Comparison of ENCODE assay signal across 20 mouse cellular contexts in the genomic region with DNA sequence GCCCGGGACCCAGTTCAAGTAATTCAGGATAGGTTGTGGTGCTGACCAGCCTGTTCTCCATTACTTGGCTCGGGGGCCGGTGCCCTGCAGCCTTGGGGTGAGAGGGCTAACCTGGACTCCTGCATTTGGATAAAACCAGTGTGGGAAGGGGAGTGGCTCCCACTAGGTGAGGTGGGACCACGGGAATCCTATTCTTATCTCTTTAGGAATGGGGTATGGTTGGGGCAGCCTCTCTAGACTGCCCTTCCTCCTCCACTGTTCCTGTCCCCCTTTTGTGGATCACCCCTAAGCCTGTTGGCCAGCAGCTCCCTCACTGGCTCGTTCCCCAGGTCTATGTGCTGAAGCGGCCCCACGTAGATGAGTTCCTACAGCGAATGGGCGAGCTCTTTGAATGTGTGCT. TPM values are rescaled to one million over a fixed set of nuclear protein-coding genes. Genes with fewer than 3 reads are reported as not detected.
DNase-seq lines count a peak whose midpoint lies in the region; ATAC-seq and TF ChIP-seq lines count a peak whose summit lies in the region.
"Had no signal": no experiment of that assay in that cellular context is flagged by ENCODE, and none has a peak within 500 bp of the region (broad histone marks: within the 10 kb centered on the region; RNA-seq: fewer than 3 reads in every experiment).

No protein-coding gene starts in this region.

- ATAC-seq in kidney, postnatal 0 days (replicated peaks; ENCODE audit: low FRiP score, low read depth) = no peak
- ATAC-seq in liver, embryonic 12.5 days = no peak
- ATAC-seq: midbrain, embryonic 16.5 days; Patski had no signal

- H3K27ac ChIP-seq in gastrocnemius, adult 2 months = 0 out of 2 replicates have a peak overlapping the region, but pooled peaks have one; percentile 4
- peak overlapping the region; percentile 19; the same call in 1 of the 2 replicates for H3K27ac ChIP-seq in kidney, postnatal 0 days
- H3K27ac ChIP-seq in liver, embryonic 12.5 days = peak overlapping the region; percentile 97
- H3K27ac ChIP-seq: heart, adult 2 months; hindbrain, embryonic 12.5 days; neural tube, embryonic 15.5 days; stomach, embryonic 15.5 days had no signal

- no peak for TF ChIP-seq CTCF in gastrocnemius, adult 2 months (IDR thresholded peaks at IDR 0.05)
- TF ChIP-seq CTCF in kidney, postnatal 0 days (IDR thresholded peaks at IDR 0.05; ENCODE audit: low read depth) = no peak

- peaks cover 23% of the 10 kb centered on the region for H3K4me1 ChIP-seq in kidney, postnatal 0 days (replicated peaks; ENCODE audit: insufficient read depth, low read length)
- peaks cover 77% of the 10 kb centered on the region for H3K4me1 ChIP-seq in liver, embryonic 12.5 days

- no peak overlapping the region for H3K9ac ChIP-seq in kidney, postnatal 0 days (ENCODE audit: low read depth, low read length)
- H3K9ac ChIP-seq in liver, embryonic 12.5 days = no peak overlapping the region
- H3K9ac ChIP-seq: forebrain, embryonic 12.5 days; hindbrain, embryonic 12.5 days; neural tube, embryonic 15.5 days; stomach, embryonic 15.5 days had no signal

- H3K9me3 ChIP-seq in kidney, postnatal 0 days (replicated peaks; ENCODE audit: low read length) = no peaks in the 10 kb centered on the region
- no peaks in the 10 kb centered on the region for H3K9me3 ChIP-seq in liver, embryonic 12.5 days (replicated peaks)
- H3K9me3 ChIP-seq: forebrain, embryonic 12.5 days; hindbrain, embryonic 12.5 days; megakaryocyte, embryonic 14.5 days; neural tube, embryonic 15.5 days; stomach, embryonic 15.5 days had no signal

- DNase-seq in adrenal gland, postnatal 14 days = peak; percentile 11
- no peak for DNase-seq in adrenal gland, postnatal 25 days
- no peak for DNase-seq in gastrocnemius, adult 2 months
- DNase-seq in gastrocnemius, postnatal 36 days = no peak
- no peak for DNase-seq in kidney, postnatal 0 days (ENCODE audit: low spot score)
- DNase-seq in kidney, postnatal 10 days = no peak
- DNase-seq in right cerebral cortex, postnatal 14 days = no peak
- DNase-seq: adrenal gland, postnatal 10 days; gastrocnemius, postnatal 10 days; heart, adult 2 months; kidney, postnatal 14 days; lung, adult 18-20 months had no signal

- H3K36me3 ChIP-seq in kidney, postnatal 0 days (ENCODE audit: insufficient read depth, low read length) = peaks cover 15% of the 10 kb centered on the region
- peaks cover 31% of the 10 kb centered on the region for H3K36me3 ChIP-seq in liver, embryonic 12.5 days

- H3K4me2 ChIP-seq in kidney, postnatal 0 days (ENCODE audit: low read length) = no peak overlapping the region
- no peak overlapping the region for H3K4me2 ChIP-seq in liver, embryonic 12.5 days
- H3K4me2 ChIP-seq: forebrain, embryonic 12.5 days; hindbrain, embryonic 12.5 days; neural tube, embryonic 15.5 days had no signal

- 90% methylated on average over 9 of the region's 9 CpGs for WGBS in kidney, postnatal 0 days
- 81% methylated on average over 9 of the region's 9 CpGs for WGBS in liver, embryonic 12.5 days (ENCODE audit: insufficient replicate concordance)

- no peaks in the 10 kb centered on the region for H3K27me3 ChIP-seq in kidney, postnatal 0 days (ENCODE audit: insufficient read depth, low read length)
- H3K27me3 ChIP-seq in liver, embryonic 12.5 days (replicated peaks) = no peaks in the 10 kb centered on the region
- H3K27me3 ChIP-seq: megakaryocyte, embryonic 14.5 days; Patski; stomach, embryonic 15.5 days had no signal

- H3K4me3 ChIP-seq in gastrocnemius, adult 2 months = no peak overlapping the region
- H3K4me3 ChIP-seq in kidney, postnatal 0 days (replicated peaks; ENCODE audit: low read depth, low read length) = no peak overlapping the region
- H3K4me3 ChIP-seq in liver, embryonic 12.5 days = no peak overlapping the region
- H3K4me3 ChIP-seq: forebrain, embryonic 12.5 days; heart, adult 2 months; hindbrain, embryonic 12.5 days; megakaryocyte, embryonic 14.5 days; neural tube, embryonic 15.5 days; stomach, embryonic 15.5 days had no signal

- intact Hi-C loops in gastrocnemius, adult 2 months (cut with DNase I) = loop anchor here (10.0 kb wide), 1 partner anchor 920 kb away; a partner anchor contains a TSS
- intact Hi-C loops in gastrocnemius, postnatal 36 days (cut with DNase I) = no loop called here

RNA-seq across cellular contexts. Expression of a gene that starts 3.0 kb away (rescaled TPM):
- total RNA-seq in adrenal gland, postnatal 14 days (2021) = 128 and 130 TPM in 2 replicates
- 168 and 179 TPM in 2 replicates for total RNA-seq in adrenal gland, postnatal 25 days (2021)
- 100 to 1,000 TPM in 1 of 2 experiments, 10 to 100 TPM in 1; 92.2 to 111 TPM for total RNA-seq in gastrocnemius, adult 2 months (2021)
- total RNA-seq in gastrocnemius, postnatal 36 days (2021) = 10 to 100 TPM; 82.2 to 97.4 TPM
- 73.3 and 75.8 TPM in 2 replicates for polyA plus RNA-seq in kidney, postnatal 0 days (2015; fragmentation: Nextera tagmentation; extraction: Ambion mirVana)
- 42.0 and 42.4 TPM in 2 replicates for polyA plus RNA-seq in liver, embryonic 12.5 days (2016; fragmentation: Nextera tagmentation; extraction: Ambion mirVana)

RNA-seq across cellular contexts. Expression of a gene that starts 14.9 kb away (rescaled TPM):
- 2.4 and 3.0 TPM in 2 replicates for total RNA-seq in adrenal gland, postnatal 14 days (2021)
- total RNA-seq in adrenal gland, postnatal 25 days (2021) = 1.6 TPM in 2 replicates
- not detected for total RNA-seq in gastrocnemius, adult 2 months (2021)
- total RNA-seq in gastrocnemius, postnatal 36 days (2021) = not detected
- 17.0 and 18.0 TPM in 2 replicates for polyA plus RNA-seq in kidney, postnatal 0 days (2015; fragmentation: Nextera tagmentation; extraction: Ambion mirVana)
- polyA plus RNA-seq in liver, embryonic 12.5 days (2016; fragmentation: Nextera tagmentation; extraction: Ambion mirVana) = 0.81 and 0.93 TPM in 2 replicates

RNA-seq across cellular contexts. Expression of a gene that starts 19.3 kb away (rescaled TPM):
- 5.3 and 6.9 TPM in 2 replicates for total RNA-seq in adrenal gland, postnatal 14 days (2021)
- total RNA-seq in adrenal gland, postnatal 25 days (2021) = 5.8 and 11.4 TPM in 2 replicates
- 1 to 10 TPM; 3.8 to 5.6 TPM for total RNA-seq in gastrocnemius, adult 2 months (2021)
- total RNA-seq in gastrocnemius, postnatal 36 days (2021) = 1 to 10 TPM; 3.0 to 3.9 TPM
- 2.6 and 3.6 TPM in 2 replicates for polyA plus RNA-seq in kidney, postnatal 0 days (2015; fragmentation: Nextera tagmentation; extraction: Ambion mirVana)
- polyA plus RNA-seq in liver, embryonic 12.5 days (2016; fragmentation: Nextera tagmentation; extraction: Ambion mirVana) = 8.6 and 9.0 TPM in 2 replicates

RNA-seq across cellular contexts. Expression of a gene that starts 32.4 kb away (rescaled TPM):
- total RNA-seq in adrenal gland, postnatal 14 days (2021) = 0.15 and 0.45 TPM in 2 replicates
- 0.67 TPM in 2 replicates for total RNA-seq in adrenal gland, postnatal 25 days (2021)
- under 1 TPM in 1 of 2 experiments, not detected in 1; 0.13 TPM for total RNA-seq in gastrocnemius, adult 2 months (2021)
- total RNA-seq in gastrocnemius, postnatal 36 days (2021) = under 1 TPM in 1 of 2 experiments, not detected in 1; 0.12 TPM
- polyA plus RNA-seq in kidney, postnatal 0 days (2015; fragmentation: Nextera tagmentation; extraction: Ambion mirVana) = 0.59 and 0.75 TPM in 2 replicates
- 0.11 and 0.14 TPM in 2 replicates for polyA plus RNA-seq in liver, embryonic 12.5 days (2016; fragmentation: Nextera tagmentation; extraction: Ambion mirVana)

Comparison
In these comparisons a context has a peak if more than half of its experiments do, and no peak if none do; other contexts are left out.
1. H3K27ac ChIP-seq: peak in every context shown above with its lines; median percentile 97 in liver, embryonic 12.5 days; 19 in kidney, postnatal 0 days; 4 in gastrocnemius, adult 2 months.